Mouse (Mus musculus): ENCODE measurements around the gene Sbpl.

- TF ChIP-seq CTCF (IDR thresholded peaks at IDR 0.05; ENCODE audit: low read depth), result no peak
- TF ChIP-seq EP300 (IDR thresholded peaks at IDR 0.05; ENCODE audit: low read depth), result no peak
These were observed 43.3 kb upstream of the Sbpl start for GRCm38 (mm10) chr17:23998383-23998782.

Measured in heart, postnatal 0 days (tissue).